Mouse (Mus musculus) heart, embryonic 13.5 days (tissue): ENCODE data around the gene Grin3b. TPM values are rescaled to one million over a fixed set of nuclear protein-coding genes. Genes with fewer than 3 reads are reported as not detected.
A peak's percentile ranks its signal among the peaks of the same experiment; 100 is the strongest.

Experiments used
- ATAC-seq: fragments of 200-750 bp; cut with Nextera tagmentation; 2 replicates; pipeline ENCODE4 v1.8.0; 2017; ENCODE audit warnings: moderate TSS enrichment; ENCODE audit not compliant: insufficient number of reproducible peaks, low FRiP score, low TSS enrichment; ENCODE audit errors: extremely low read depth
- H3K27ac ChIP-seq: fragments of 300-500 bp; sonication (generic); replicated peaks from 2 replicates; pipeline ENCODE4 v1.5.1; 2015; ENCODE audit warnings: moderate library complexity, mild to moderate bottlenecking, inconsistent platforms
- H3K27me3 ChIP-seq: fragments of 300-500 bp; sonication (generic); replicated peaks from 2 replicates; pipeline ENCODE4 v1.6.1; 2015; ENCODE audit warnings: mild to moderate bottlenecking, inconsistent platforms
- H3K36me3 ChIP-seq: fragments of 300-500 bp; sonication (generic); 2 replicates; pipeline ENCODE4 v1.6.1; 2015; ENCODE audit warnings: mild to moderate bottlenecking, inconsistent platforms
- H3K4me1 ChIP-seq: fragments of 300-500 bp; sonication (generic); 2 replicates; pipeline ENCODE4 v1.6.1; 2015; ENCODE audit warnings: inconsistent platforms
- H3K4me2 ChIP-seq: fragments of 300-500 bp; sonication (generic); 2 replicates; pipeline ENCODE4 v1.6.1; 2015; ENCODE audit warnings: inconsistent platforms, mild to moderate bottlenecking, moderate library complexity
- H3K4me3 ChIP-seq: fragments of 300-500 bp; sonication (generic); 2 replicates; pipeline ENCODE4 v1.5.1; 2015; ENCODE audit warnings: moderate library complexity, mild to moderate bottlenecking, inconsistent platforms
- H3K9ac ChIP-seq: fragments of 300-500 bp; sonication (generic); 2 replicates; pipeline ENCODE4 v1.6.1; 2015; ENCODE audit warnings: inconsistent platforms, mild to moderate bottlenecking, moderate library complexity
- H3K9me3 ChIP-seq: fragments of 300-500 bp; sonication (generic); 2 replicates; pipeline ENCODE4 v1.6.1; 2016; ENCODE audit warnings: inconsistent platforms
- WGBS: fragments of 180-500 bp; shearing (Covaris S2); methylation state at CpG from one replicate; pipeline ENCODE4 v1.1.7; 2015; ENCODE audit warnings: mixed read lengths; 5-methylcytosine and 5-hydroxymethylcytosine counted together
- polyA plus RNA-seq: library from polyadenylated mRNA; unstranded; fragments of >200 nt; fragmentation: Nextera tagmentation; extraction: Ambion mirVana; gene quantifications from 2 replicates; pipeline ENCODE4 v1.2.1, GENCODE M21; 2015

Grin3b gene
- polyA plus RNA-seq, 1 experiment from 2014 or later = 0.09 TPM

GRCm38 (mm10) chr10:79929967-79930825, 40.3 kb upstream of the Grin3b start:
- Histone ChIP-seq H3K4me2 (peak overlapping the region; percentile 92), H3K9ac (peak overlapping the region; percentile 97), H3K27me3 (no peaks in the 10 kb centered on the region), H3K9me3 (no peaks in the 10 kb centered on the region), H3K4me1 (peaks cover 79% of the 10 kb centered on the region), H3K4me3 (peak overlapping the region; percentile 97), H3K27ac (peak overlapping the region; percentile 97), H3K36me3 (peaks cover 37% of the 10 kb centered on the region)
- ATAC-seq = no peak
- WGBS = 85% methylated on average over 18 of the region's 18 CpGs

- Histone ChIP-seq H3K9me3 (no peaks in the 10 kb centered on the region), H3K36me3 (peaks cover 40% of the 10 kb centered on the region), H3K4me3 (peak overlapping the region; percentile 97), H3K4me2 (peak overlapping the region; percentile 92), H3K9ac (0 out of 2 replicates have a peak overlapping the region, but pooled peaks have one; percentile 97), H3K27me3 (no peaks in the 10 kb centered on the region), H3K27ac (no peak overlapping the region), H3K4me1 (peaks cover 81% of the 10 kb centered on the region)
- no peak for ATAC-seq
- WGBS = 90% methylated on average over 16 of the region's 16 CpGs
Measured at GRCm38 (mm10) chr10:79930826-79931186, 39.7 kb upstream of the Grin3b start.

DNA sequence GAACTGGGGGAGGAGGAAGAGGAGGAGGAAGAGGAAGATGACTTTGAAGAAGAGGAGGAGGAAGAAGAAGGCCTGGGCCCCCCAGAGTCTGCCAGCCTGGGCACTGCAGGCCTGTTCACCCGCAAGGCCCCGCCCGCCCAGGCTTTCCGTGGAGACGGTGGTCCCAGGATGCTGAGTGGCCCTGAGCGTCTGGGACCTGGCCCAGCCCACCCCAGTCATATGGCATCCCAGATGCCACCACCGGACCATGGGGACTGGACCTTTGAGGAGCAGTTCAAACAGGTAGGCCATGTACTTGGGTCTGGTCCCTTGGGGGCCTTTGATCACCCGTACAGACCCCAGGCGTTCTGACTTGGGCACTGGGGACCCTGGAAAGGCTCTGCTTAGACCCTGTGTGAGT, 38.7 kb upstream of the Grin3b start:
- Histone ChIP-seq H3K4me2 (peak overlapping the region; percentile 92), H3K36me3 (peaks cover 40% of the 10 kb centered on the region), H3K27ac (no peak overlapping the region; the same call in 1 of the 2 replicates), H3K9ac (peak overlapping the region; percentile 68), H3K4me1 (peaks cover 83% of the 10 kb centered on the region), H3K4me3 (peak overlapping the region; percentile 97), H3K27me3 (no peaks in the 10 kb centered on the region), H3K9me3 (no peaks in the 10 kb centered on the region)
- ATAC-seq = no peak
- WGBS = 76% methylated on average over 9 of the region's 9 CpGs

GRCm38 (mm10) chr10:79932736-79933135, 37.8 kb upstream of the Grin3b start:
- ATAC-seq = no peak
- Histone ChIP-seq H3K4me1 (peaks cover 93% of the 10 kb centered on the region), H3K36me3 (peaks cover 45% of the 10 kb centered on the region), H3K27me3 (no peaks in the 10 kb centered on the region), H3K27ac (peak overlapping the region; percentile 68), H3K4me3 (peak overlapping the region; percentile 97), H3K9ac (peak overlapping the region; percentile 68), H3K4me2 (peak overlapping the region; percentile 92), H3K9me3 (no peaks in the 10 kb centered on the region)
- 13% methylated on average over 8 of the region's 8 CpGs for WGBS

DNA sequence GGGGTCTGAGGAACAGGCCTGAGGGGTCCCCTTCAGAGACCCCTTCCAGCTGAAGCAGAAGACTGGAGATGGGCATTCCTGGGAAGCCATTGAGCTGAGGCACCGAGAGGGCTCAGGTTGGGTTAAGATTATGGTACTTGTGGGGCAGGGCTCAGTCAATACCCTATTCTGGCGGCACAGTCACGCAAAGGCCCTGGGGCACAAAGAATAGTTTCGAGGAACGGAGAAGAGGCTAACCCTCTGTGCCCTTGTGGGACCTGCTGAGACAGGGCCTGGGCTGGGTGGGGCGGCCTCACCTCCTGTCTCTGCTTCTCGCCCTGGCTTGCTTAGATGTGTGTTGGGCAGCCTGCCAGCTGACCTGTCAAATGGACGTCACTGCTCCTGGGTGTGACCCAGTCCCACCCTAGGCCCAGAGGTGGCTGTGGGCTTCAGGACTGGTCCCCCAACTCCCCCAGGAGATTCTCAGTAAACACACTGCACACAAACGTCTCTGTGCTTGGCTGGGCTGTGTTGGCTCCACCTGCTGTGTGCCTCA, 37.3 kb upstream of the Grin3b start:
- H3K27me3 ChIP-seq = no peaks in the 10 kb centered on the region
- peaks cover 96% of the 10 kb centered on the region for H3K4me1 ChIP-seq
- no peak for ATAC-seq
- peak overlapping the region; percentile 68 for H3K27ac ChIP-seq
- 50% methylated on average over 9 of the region's 9 CpGs for WGBS
- peaks cover 49% of the 10 kb centered on the region for H3K36me3 ChIP-seq
- H3K4me3 ChIP-seq = peak overlapping the region; percentile 97
- no peaks in the 10 kb centered on the region for H3K9me3 ChIP-seq
- H3K4me2 ChIP-seq = peak overlapping the region; percentile 92
- H3K9ac ChIP-seq = peak overlapping the region; percentile 68

DNA sequence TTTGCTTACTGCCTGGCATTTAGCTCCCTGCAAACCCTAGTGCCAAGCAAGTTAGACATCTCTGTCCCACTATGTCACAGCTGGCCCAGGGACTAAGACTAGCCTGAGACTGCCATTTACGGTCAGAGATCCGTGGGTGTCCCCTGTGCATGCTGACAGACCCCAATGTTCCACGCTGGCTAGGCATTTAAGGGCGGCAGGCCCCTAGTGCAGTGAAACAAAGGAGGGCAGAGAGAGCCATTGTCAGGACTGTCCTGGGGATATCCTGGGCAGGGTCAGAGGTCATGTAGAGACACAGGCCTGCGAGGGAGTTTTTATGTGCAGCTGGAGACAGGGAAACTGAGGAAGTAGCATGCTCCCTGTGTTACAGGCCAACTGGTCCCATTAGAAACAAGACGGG, 36.7 kb upstream of the Grin3b start:
- H3K9ac ChIP-seq = peak overlapping the region; percentile 21; the same call in 1 of the 2 replicates
- peak overlapping the region; percentile 53 for H3K27ac ChIP-seq
- H3K27me3 ChIP-seq = no peaks in the 10 kb centered on the region
- H3K4me2 ChIP-seq = peak overlapping the region; percentile 92
- WGBS = 73% methylated on average over 6 of the region's 6 CpGs
- H3K9me3 ChIP-seq = no peaks in the 10 kb centered on the region
- no peak for ATAC-seq
- H3K4me3 ChIP-seq = peak overlapping the region; percentile 21
- H3K4me1 ChIP-seq = peaks cover 96% of the 10 kb centered on the region
- H3K36me3 ChIP-seq = peaks cover 49% of the 10 kb centered on the region

- peaks cover 49% of the 10 kb centered on the region for H3K36me3 ChIP-seq
- 69% methylated on average over 13 of the region's 13 CpGs for WGBS
- H3K9me3 ChIP-seq = no peaks in the 10 kb centered on the region
- H3K4me1 ChIP-seq = peaks cover 96% of the 10 kb centered on the region
- peak; percentile 38 for ATAC-seq
- peak overlapping the region; percentile 13; the same call in 1 of the 2 replicates for H3K9ac ChIP-seq
- H3K27me3 ChIP-seq = no peaks in the 10 kb centered on the region
- peak overlapping the region; percentile 53 for H3K27ac ChIP-seq
- H3K4me2 ChIP-seq = peak overlapping the region; percentile 92
- H3K4me3 ChIP-seq = peak overlapping the region; percentile 21
Measured at GRCm38 (mm10) chr10:79934272-79934721, 36.2 kb upstream of the Grin3b start.

- H3K9ac ChIP-seq = 0 out of 2 replicates have a peak overlapping the region, but pooled peaks have one; percentile 47
- H3K4me1 ChIP-seq = peaks cover 96% of the 10 kb centered on the region
- ATAC-seq = no peak
- peak overlapping the region; percentile 53 for H3K27ac ChIP-seq
- H3K4me2 ChIP-seq = peak overlapping the region; percentile 92
- WGBS = 85% methylated on average over 16 of the region's 16 CpGs
- 0 out of 2 replicates have a peak overlapping the region, but pooled peaks have one; percentile 3 for H3K4me3 ChIP-seq
- no peaks in the 10 kb centered on the region for H3K27me3 ChIP-seq
- H3K36me3 ChIP-seq = peaks cover 49% of the 10 kb centered on the region
- no peaks in the 10 kb centered on the region for H3K9me3 ChIP-seq
Measured at GRCm38 (mm10) chr10:79934794-79935569, 35.5 kb upstream of the Grin3b start.

GRCm38 (mm10) chr10:79936284-79936910, 34.1 kb upstream of the Grin3b start:
- H3K4me3 ChIP-seq = peak overlapping the region; percentile 34
- peaks cover 99% of the 10 kb centered on the region for H3K4me1 ChIP-seq
- 43% methylated on average over 10 of the region's 10 CpGs for WGBS
- no peaks in the 10 kb centered on the region for H3K27me3 ChIP-seq
- H3K27ac ChIP-seq = peak overlapping the region; percentile 86
- H3K4me2 ChIP-seq = peak overlapping the region; percentile 61
- H3K9me3 ChIP-seq = no peaks in the 10 kb centered on the region
- no peak for ATAC-seq
- H3K9ac ChIP-seq = peak overlapping the region; percentile 68
- peaks cover 43% of the 10 kb centered on the region for H3K36me3 ChIP-seq

DNA sequence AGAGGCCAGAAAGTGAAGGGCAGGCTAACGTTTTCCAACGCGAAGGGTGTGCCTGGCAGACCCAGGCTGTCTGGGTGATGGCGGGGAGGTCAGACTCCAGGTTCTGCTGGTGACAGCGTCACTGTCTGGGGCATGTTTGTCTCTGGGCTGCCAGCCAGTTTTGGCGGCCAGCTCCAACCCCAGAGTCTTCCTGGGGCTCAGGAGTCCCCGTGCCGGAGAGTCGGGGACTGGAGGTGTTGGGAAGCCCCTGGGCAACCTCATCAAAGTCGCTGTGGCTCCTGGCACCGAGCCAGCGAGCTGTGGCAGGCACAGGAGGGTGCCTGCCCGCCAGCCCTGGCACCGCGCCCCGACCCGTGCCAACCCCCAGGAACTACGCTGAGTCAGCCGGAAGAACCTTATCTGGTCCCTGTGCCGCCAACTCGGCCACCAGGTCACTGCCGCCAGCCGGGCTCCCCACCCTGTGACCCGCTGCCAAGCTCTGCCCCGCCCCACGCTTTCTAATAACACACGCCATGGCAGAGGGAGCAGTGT, 33.5 kb upstream of the Grin3b start:
- ATAC-seq = peak; percentile 16; the same call in 1 of the 2 replicates
- WGBS = 36% methylated on average over 27 of the region's 27 CpGs
- Histone ChIP-seq H3K4me2 (peak overlapping the region; percentile 61), H3K27me3 (no peaks in the 10 kb centered on the region), H3K36me3 (peaks cover 43% of the 10 kb centered on the region), H3K9ac (peak overlapping the region; percentile 68), H3K9me3 (no peaks in the 10 kb centered on the region), H3K4me1 (peaks cover 94% of the 10 kb centered on the region), H3K4me3 (peak overlapping the region; percentile 34), H3K27ac (peak overlapping the region; percentile 86)
